Mouse (Mus musculus): ENCODE measurements around the gene Ylpm1.

Gene Ylpm1

GRCm38 (mm10) chr12:85006206-85006605 lies 10.1 kb downstream of the Ylpm1 start:
- no peak for ATAC-seq (ENCODE audit: insufficient number of reproducible peaks, low FRiP score, low TSS enrichment)

GRCm38 (mm10) chr12:85007021-85007420 lies 10.9 kb downstream of the Ylpm1 start:
- ATAC-seq (ENCODE audit: insufficient number of reproducible peaks, low FRiP score, low TSS enrichment): no peak

GRCm38 (mm10) chr12:85009776-85010175 lies 13.7 kb downstream of the Ylpm1 start:
- ATAC-seq (ENCODE audit: insufficient number of reproducible peaks, low FRiP score, low TSS enrichment): no peak

GRCm38 (mm10) chr12:85010541-85010940 lies 14.4 kb downstream of the Ylpm1 start:
- ATAC-seq (ENCODE audit: insufficient number of reproducible peaks, low FRiP score, low TSS enrichment): no peak

GRCm38 (mm10) chr12:85012185-85012584 lies 16.1 kb downstream of the Ylpm1 start:
- ATAC-seq (ENCODE audit: insufficient number of reproducible peaks, low FRiP score, low TSS enrichment): no peak

GRCm38 (mm10) chr12:85022071-85022470 lies 25.9 kb downstream of the Ylpm1 start:
- ATAC-seq (ENCODE audit: insufficient number of reproducible peaks, low FRiP score, low TSS enrichment): no peak

- no peak for ATAC-seq (ENCODE audit: insufficient number of reproducible peaks, low FRiP score, low TSS enrichment)
Measured at GRCm38 (mm10) chr12:85032710-85033109, 36.6 kb downstream of the Ylpm1 start.

GRCm38 (mm10) chr12:85051218-85051617 lies 55.1 kb downstream of the Ylpm1 start:
- ATAC-seq (ENCODE audit: insufficient number of reproducible peaks, low FRiP score, low TSS enrichment): no peak

GRCm38 (mm10) chr12:85071043-85071442 lies 74.9 kb downstream of the Ylpm1 start:
- no peak for ATAC-seq (ENCODE audit: insufficient number of reproducible peaks, low FRiP score, low TSS enrichment)

GRCm38 (mm10) chr12:85077100-85077499 lies 81.0 kb downstream of the Ylpm1 start:
- no peak for ATAC-seq (ENCODE audit: insufficient number of reproducible peaks, low FRiP score, low TSS enrichment)

GRCm38 (mm10) chr12:85084257-85084656 lies 88.1 kb downstream of the Ylpm1 start:
- ATAC-seq (ENCODE audit: insufficient number of reproducible peaks, low FRiP score, low TSS enrichment): no peak

- no peak for ATAC-seq (ENCODE audit: insufficient number of reproducible peaks, low FRiP score, low TSS enrichment)
Measured at GRCm38 (mm10) chr12:85084941-85085340, 88.8 kb downstream of the Ylpm1 start.

- no peak for ATAC-seq (ENCODE audit: insufficient number of reproducible peaks, low FRiP score, low TSS enrichment)
Measured at GRCm38 (mm10) chr12:85087845-85088244, 91.7 kb downstream of the Ylpm1 start.

- no peak for ATAC-seq (ENCODE audit: insufficient number of reproducible peaks, low FRiP score, low TSS enrichment)
Measured at GRCm38 (mm10) chr12:85091190-85091589, 95.1 kb downstream of the Ylpm1 start.

GRCm38 (mm10) chr12:85092214-85092613 lies 96.1 kb downstream of the Ylpm1 start:
- no peak for ATAC-seq (ENCODE audit: insufficient number of reproducible peaks, low FRiP score, low TSS enrichment)

GRCm38 (mm10) chr12:85094010-85094409 lies 97.9 kb downstream of the Ylpm1 start:
- no peak for ATAC-seq (ENCODE audit: insufficient number of reproducible peaks, low FRiP score, low TSS enrichment)

GRCm38 (mm10) chr12:85094706-85095105 lies 98.6 kb downstream of the Ylpm1 start:
- ATAC-seq (ENCODE audit: insufficient number of reproducible peaks, low FRiP score, low TSS enrichment): no peak

GRCm38 (mm10) chr12:85095146-85095545 lies 99.0 kb downstream of the Ylpm1 start:
- no peak for ATAC-seq (ENCODE audit: insufficient number of reproducible peaks, low FRiP score, low TSS enrichment)

GRCm38 (mm10) chr12:85095859-85096258 lies 99.7 kb downstream of the Ylpm1 start:
- ATAC-seq (ENCODE audit: insufficient number of reproducible peaks, low FRiP score, low TSS enrichment): no peak

- no peak for ATAC-seq (ENCODE audit: insufficient number of reproducible peaks, low FRiP score, low TSS enrichment)
Measured at GRCm38 (mm10) chr12:85101001-85101400, 104.9 kb downstream of the Ylpm1 start.

- no peak for ATAC-seq (ENCODE audit: insufficient number of reproducible peaks, low FRiP score, low TSS enrichment)
Measured at GRCm38 (mm10) chr12:85101521-85102106, 105.5 kb downstream of the Ylpm1 start.

- no peak for ATAC-seq (ENCODE audit: insufficient number of reproducible peaks, low FRiP score, low TSS enrichment)
Measured at GRCm38 (mm10) chr12:85103096-85103495, 107.0 kb downstream of the Ylpm1 start.

- no peak for ATAC-seq (ENCODE audit: insufficient number of reproducible peaks, low FRiP score, low TSS enrichment)
Measured at GRCm38 (mm10) chr12:85104789-85105188, 108.7 kb downstream of the Ylpm1 start.

Data from cerebellum, adult (tissue).